Mouse (Mus musculus): ENCODE data around the gene Vtn.
A peak's percentile ranks its signal among the peaks of the same experiment; 100 is the strongest.

Gene Vtn

DNA sequence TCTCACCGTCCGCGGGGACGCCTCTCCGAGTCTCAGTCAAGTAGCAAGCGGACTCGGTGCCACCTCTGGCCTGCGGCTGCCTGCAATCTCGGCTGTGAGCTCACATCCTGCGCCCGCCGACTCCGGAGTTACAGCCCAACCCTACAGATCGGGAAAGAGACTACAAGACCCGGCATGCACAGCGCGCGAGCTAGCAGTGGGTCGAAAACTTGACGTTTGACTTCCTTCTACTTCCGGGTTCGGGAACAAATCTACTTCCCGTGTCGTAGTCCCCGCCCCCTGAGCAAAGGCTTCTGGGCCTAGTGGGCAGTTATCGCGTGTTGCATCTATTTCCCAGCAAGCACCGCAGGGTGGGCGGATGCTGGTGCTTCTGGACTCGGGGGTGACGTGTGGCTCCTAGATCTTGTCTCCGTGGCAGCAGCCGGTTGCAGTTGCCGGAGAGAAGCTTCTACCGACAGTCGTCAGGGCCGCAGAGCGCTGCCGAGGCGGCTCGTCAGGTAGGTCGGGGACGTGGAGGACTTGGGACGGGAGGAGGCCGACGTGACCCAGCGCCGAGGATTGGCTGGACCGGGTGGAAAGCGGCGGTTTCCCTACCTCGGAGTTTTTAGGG, 37.3 kb downstream of the Vtn start, which contains the start of the genes Tnfaip1 and Ift20:
Gene Tnfaip1 (minus strand): TSS at position 253 of the 610 bp plus-strand sequence.
Gene Ift20 (plus strand): TSS at position 282 of the 610 bp plus-strand sequence.
- DNase-seq, result peak; percentile 100

DNA sequence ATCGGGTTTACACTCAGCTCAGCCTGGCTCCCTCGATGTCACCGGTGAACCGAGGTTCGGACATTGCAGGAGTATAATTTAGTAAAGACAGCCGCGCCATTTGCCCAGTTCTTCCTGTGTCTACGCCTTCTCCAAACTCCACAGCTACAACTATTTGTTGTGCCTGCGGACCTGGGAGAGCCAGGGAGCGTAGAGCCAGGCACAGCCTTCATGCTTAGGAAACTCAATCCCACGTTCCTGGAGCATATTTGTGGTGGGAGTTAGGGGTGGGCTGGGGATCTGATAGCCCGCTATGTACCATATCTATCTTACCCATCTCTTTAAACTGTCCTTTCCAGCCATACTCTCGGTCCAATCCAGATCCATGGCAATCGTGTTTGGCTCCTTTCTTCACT, 37.8 kb downstream of the Vtn start:
- DNase-seq, result no peak

DNA sequence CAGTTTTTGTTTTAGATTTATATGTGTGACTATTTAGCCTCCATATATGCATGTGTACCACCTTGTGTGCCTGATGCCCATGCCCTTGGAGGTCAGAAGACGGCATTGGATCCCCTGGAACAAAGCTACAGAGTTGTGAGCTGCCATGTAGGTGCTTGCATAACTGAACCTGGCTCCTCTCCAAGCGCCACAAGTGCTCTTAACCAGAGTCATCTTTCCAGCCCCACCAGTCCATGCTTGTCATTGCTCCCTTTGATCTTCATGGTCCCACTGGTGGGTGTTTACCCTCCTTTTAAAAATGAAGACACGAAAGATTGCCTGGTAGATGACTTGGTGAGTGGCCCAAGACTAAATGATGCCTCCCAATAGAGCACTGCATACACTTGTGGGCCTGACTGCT, 41.5 kb downstream of the Vtn start:
- peak; percentile 66 for DNase-seq

DNA sequence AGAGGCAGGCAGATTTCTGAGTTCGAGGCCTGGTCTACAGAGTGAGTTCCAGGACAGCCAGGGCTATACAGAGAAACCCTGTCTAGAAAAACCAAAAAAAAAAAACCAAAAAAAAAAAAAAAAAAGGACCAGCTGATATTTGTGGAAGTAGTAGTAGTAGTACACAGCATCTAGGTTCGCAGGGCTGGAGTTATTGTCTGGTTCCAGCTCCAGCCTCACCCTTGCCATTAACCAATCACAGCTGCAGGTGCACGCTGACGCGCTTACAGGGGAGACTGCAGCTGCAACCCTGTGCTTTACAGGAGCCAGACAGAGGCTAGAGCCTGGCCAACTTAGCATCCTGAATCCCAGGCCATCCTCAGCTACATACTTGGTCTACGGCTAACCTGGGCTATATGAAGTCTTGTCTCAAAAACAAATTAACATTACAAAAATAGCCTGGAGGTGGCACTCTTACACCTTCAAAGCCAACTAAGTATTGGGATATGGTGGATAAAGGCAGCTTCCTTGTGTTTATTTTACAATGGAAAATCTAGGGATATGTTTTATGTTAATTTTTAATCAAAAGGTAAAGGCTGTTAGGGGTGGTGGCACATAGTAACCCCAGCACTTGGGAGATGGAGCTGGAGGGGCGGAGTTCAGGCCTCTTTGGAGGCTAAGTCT, 45.7 kb downstream of the Vtn start:
- no peak for DNase-seq

DNA sequence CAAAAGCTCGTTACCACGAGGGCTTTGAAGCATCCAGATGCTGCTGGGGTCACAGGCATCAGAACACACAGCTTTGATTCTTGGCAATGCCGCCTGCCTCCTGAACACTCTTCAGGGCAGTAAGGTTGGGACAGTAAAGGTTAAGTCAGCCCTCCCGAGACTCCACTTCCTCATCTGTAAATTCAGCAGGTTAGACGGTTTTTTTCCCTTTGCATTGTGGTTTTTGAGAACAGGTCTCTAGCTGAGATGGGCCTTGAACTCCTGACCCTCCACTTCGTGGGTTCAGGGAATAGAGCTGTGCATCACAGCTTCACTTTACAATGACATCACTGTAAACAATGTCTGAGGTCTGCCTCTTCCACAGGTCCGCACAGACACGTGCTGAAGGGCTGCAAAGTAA, 46.3 kb downstream of the Vtn start:
- DNase-seq, result no peak

DNA sequence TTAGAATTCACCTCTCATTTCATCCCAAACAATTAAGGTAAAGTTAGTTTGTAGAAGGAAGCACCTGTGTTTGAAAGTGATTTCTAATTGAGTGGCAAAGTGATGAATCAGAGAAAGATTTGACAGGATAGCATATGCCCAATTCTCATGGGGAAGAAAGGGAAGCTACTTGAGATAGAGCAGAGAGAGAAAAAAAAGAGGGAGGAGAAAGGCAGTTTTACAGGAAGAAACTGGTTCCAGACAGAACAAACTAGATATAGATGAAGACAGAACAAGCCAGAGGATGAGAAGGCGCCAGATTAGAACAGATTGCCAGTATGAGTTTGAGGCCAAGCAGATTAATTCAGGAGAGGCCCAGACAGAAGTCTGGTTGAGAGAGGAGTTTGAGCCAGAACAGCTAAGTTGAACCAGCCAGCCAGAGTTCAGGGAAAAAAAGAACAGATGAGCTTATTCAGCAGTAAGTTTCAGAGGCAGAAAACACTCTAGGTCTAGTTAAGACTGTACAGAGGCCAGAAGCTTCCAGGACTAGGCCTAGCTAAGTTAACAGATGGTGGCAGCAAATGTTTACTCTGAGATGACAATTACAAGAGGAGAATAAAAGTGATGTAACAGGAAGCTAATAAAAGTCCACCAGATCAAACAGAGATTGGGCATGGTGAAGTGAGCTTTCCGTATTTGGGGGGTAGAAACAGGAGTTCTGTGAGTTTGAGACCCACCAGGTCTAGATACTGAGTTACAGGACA, 49.0 kb downstream of the Vtn start:
- DNase-seq, result no peak

DNA sequence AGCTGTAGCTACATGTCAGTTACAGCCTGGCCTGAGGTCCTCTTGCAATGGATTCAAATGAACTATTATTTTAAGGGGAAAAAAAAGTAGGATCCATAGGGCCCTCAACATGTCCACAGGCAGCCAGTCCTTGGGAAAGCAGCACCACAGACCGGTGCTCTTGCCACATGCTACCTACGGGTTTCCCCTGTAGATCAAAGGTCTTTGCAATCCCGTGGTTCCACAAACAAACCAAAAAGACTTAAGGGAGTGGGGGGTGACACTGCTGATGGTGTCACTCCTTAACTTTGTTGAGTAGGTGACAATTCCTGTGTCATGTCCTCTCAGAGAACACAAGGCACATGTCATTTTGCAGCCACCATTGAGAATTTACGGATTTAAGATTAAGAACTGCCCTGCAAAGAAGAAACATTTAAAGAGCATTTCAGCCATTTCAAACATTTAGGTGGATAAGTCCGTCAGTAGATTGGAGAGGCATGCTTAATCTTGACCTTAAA, 50.6 kb downstream of the Vtn start:
- DNase-seq, result no peak

DNA sequence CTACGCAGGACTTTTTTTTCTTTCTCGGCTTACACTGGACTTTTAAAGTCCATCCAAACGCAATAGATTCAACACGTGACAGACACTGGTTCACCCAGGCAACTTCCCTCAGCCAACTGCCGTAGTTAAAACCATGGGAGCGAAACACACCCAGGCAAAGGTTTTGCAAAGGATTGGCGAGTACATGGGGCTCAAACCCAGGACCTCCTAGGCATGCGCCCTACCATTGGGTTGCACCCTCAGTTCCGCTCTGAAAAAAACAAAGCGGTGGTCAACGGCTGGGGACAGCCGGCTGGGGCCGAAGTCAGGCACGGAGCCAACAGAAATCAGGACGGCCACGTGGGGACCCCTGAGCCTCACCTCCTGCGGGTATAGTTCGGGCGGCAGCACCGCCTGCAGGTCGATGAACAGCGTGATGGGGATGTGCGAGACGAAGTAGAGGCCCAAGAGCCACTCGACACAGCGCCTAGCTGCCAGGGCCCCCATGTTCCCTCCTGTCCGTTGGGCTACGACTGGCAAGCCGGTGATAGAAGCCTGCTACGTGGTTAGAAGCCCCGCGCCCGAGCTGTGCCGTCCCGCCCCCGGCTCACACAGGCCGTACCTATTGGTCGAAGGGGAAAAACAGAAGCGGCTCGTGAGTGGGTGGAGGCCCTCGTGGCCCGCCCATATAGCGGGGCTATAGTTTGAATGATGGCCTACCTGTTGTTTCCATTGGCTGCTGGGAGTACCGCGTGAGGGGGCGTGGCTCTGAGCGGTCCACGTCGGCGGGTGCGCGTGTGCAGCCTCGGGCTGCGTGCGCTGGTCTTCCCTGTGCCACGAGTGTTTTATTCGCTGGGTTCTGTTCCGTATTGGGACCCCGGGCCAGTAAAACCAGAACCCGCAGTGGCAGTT, 51.5 kb downstream of the Vtn start, which contains the start of gene Tmem97:
Gene Tmem97 (minus strand): TSS at position 610 of the 891 bp plus-strand sequence.
- DNase-seq, result peak; percentile 98

DNA sequence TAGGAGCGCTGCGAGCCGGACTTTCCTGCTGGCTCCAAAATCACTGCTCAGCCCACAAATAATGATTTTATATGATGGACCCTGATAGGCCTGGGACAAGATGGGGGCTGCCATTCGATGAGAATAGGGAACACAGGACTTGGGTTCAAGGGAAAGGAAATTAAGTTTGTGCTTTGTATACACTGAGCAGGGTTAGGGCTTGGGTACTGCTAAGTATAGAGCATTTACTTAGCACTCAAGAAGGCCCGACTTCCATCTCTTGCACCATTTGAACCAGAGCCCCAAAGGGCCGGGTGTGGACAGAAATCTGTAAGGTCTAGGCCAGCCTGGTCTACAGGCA, 52.1 kb downstream of the Vtn start:
- no peak for DNase-seq
